Comparison of ENCODE assay signal across 20 mouse cellular contexts in genomic region chr12:76136701-76137100, GRCm38 (mm10). TPM values are rescaled to one million over a fixed set of nuclear protein-coding genes. Genes with fewer than 3 reads are reported as not detected.
DNase-seq lines count a peak whose midpoint lies in the region; ATAC-seq and TF ChIP-seq lines count a peak whose summit lies in the region.
"Had no signal": no experiment of that assay in that cellular context is flagged by ENCODE, and none has a peak within 500 bp of the region (broad histone marks: within the 10 kb centered on the region; RNA-seq: fewer than 3 reads in every experiment).

No protein-coding gene starts in this region.

- H3K27ac ChIP-seq in forebrain, embryonic 16.5 days (ENCODE audit: low read length), result no peak overlapping the region
- no peak overlapping the region for H3K27ac ChIP-seq in forebrain, embryonic 15.5 days (replicated peaks)
- H3K27ac ChIP-seq in lung, embryonic 14.5 days (ENCODE audit: low read depth), result no peak overlapping the region; the same call in 1 of the 2 replicates
- H3K27ac ChIP-seq: heart, adult 2 months; hindbrain, embryonic 12.5 days had no signal

- 11% methylated on average over 6 of the region's 6 CpGs for WGBS in forebrain, embryonic 16.5 days
- 14% methylated on average over 6 of the region's 6 CpGs for WGBS in forebrain, embryonic 15.5 days
- 35% methylated on average over 6 of the region's 6 CpGs for WGBS in lung, embryonic 14.5 days

- H3K4me1 ChIP-seq in forebrain, embryonic 16.5 days (replicated peaks; ENCODE audit: control insufficient read depth, insufficient read depth, low read length), result peaks cover 9% of the 10 kb centered on the region
- H3K4me1 ChIP-seq in forebrain, embryonic 15.5 days, result peaks cover 9% of the 10 kb centered on the region
- no peaks in the 10 kb centered on the region for H3K4me1 ChIP-seq in lung, embryonic 14.5 days (ENCODE audit: insufficient read depth)

- no peak overlapping the region for H3K4me2 ChIP-seq in forebrain, embryonic 16.5 days (ENCODE audit: low read length)
- H3K4me2 ChIP-seq in forebrain, embryonic 15.5 days (replicated peaks), result no peak overlapping the region; the same call in 1 of the 2 replicates
- H3K4me2 ChIP-seq in lung, embryonic 14.5 days, result no peak overlapping the region
- H3K4me2 ChIP-seq: heart, embryonic 12.5 days; hindbrain, embryonic 12.5 days had no signal

- no peaks in the 10 kb centered on the region for H3K36me3 ChIP-seq in forebrain, embryonic 16.5 days (ENCODE audit: control insufficient read depth, insufficient read depth)
- H3K36me3 ChIP-seq in forebrain, embryonic 15.5 days, result no peaks in the 10 kb centered on the region
- H3K36me3 ChIP-seq in lung, embryonic 14.5 days (ENCODE audit: insufficient read depth), result no peaks in the 10 kb centered on the region
- H3K36me3 ChIP-seq: heart, embryonic 12.5 days; hindbrain, embryonic 12.5 days had no signal

- ATAC-seq in forebrain, embryonic 16.5 days, result 0 out of 2 replicates have a peak, but pooled peaks have one; percentile 23
- ATAC-seq in forebrain, embryonic 15.5 days (replicated peaks), result no peak
- no peak for ATAC-seq in lung, embryonic 14.5 days (ENCODE audit: insufficient read depth)
- ATAC-seq: forebrain, postnatal 0 days; hindbrain, embryonic 16.5 days had no signal

- TF ChIP-seq CTCF in lung, embryonic 14.5 days (IDR thresholded peaks at IDR 0.05; ENCODE audit: low read depth), result no peak

- no peaks in the 10 kb centered on the region for H3K27me3 ChIP-seq in forebrain, embryonic 16.5 days (replicated peaks; ENCODE audit: control insufficient read depth, insufficient read depth, low read length)
- H3K27me3 ChIP-seq in forebrain, embryonic 15.5 days, result no peaks in the 10 kb centered on the region
- no peaks in the 10 kb centered on the region for H3K27me3 ChIP-seq in lung, embryonic 14.5 days (ENCODE audit: insufficient read depth, low read length)
- H3K27me3 ChIP-seq: heart, embryonic 12.5 days; hindbrain, embryonic 12.5 days had no signal

- DNase-seq in lung, embryonic 14.5 days, result peak; percentile 38
- DNase-seq in lung, adult 18-20 months, result no peak
- DNase-seq in R1 (ENCODE audit: low read depth, low spot score), result peak; percentile 20
- peak; percentile 29 for DNase-seq in ZHBTc4 (ENCODE audit: low read depth, low spot score)
- no peak for DNase-seq in layer of hippocampus, postnatal 25 days (ENCODE audit: extremely low spot score in 1 of 2, low spot score in 1 of 2)
- DNase-seq: adrenal gland, postnatal 10 days; cerebellum, adult 11-12 months; cerebellum, adult 9-11 months; cerebellum, postnatal 36 days; forebrain, postnatal 0 days; gastrocnemius, postnatal 14 days; heart, adult 2 months; heart, postnatal 36 days; kidney, adult 11 months had no signal

- H3K9me3 ChIP-seq in forebrain, embryonic 16.5 days (ENCODE audit: control insufficient read depth, low read length), result no peaks in the 10 kb centered on the region
- no peaks in the 10 kb centered on the region for H3K9me3 ChIP-seq in forebrain, embryonic 15.5 days
- no peaks in the 10 kb centered on the region for H3K9me3 ChIP-seq in lung, embryonic 14.5 days (ENCODE audit: low read depth, low read length)
- H3K9me3 ChIP-seq: heart, embryonic 12.5 days; hindbrain, embryonic 12.5 days had no signal

- H3K9ac ChIP-seq in forebrain, embryonic 16.5 days (replicated peaks; ENCODE audit: low read depth, low read length), result no peak overlapping the region
- no peak overlapping the region for H3K9ac ChIP-seq in forebrain, embryonic 15.5 days (replicated peaks)
- no peak overlapping the region for H3K9ac ChIP-seq in lung, embryonic 14.5 days
- H3K9ac ChIP-seq: forebrain, postnatal 0 days; heart, embryonic 12.5 days; hindbrain, embryonic 12.5 days had no signal

- no peak overlapping the region for H3K4me3 ChIP-seq in forebrain, embryonic 16.5 days (replicated peaks; ENCODE audit: low read length)
- no peak overlapping the region for H3K4me3 ChIP-seq in forebrain, embryonic 15.5 days
- no peak overlapping the region for H3K4me3 ChIP-seq in lung, embryonic 14.5 days (ENCODE audit: low read depth, low read length)
- H3K4me3 ChIP-seq: heart, adult 2 months; heart, embryonic 12.5 days; hindbrain, embryonic 12.5 days had no signal

RNA-seq across cellular contexts. Expression of gene Esr2, which starts 40.4 kb away (rescaled TPM):
- 0.12 and 0.28 TPM in 2 replicates for polyA plus RNA-seq in forebrain, embryonic 16.5 days (2015; fragmentation: Nextera tagmentation; extraction: Ambion mirVana)
- 0.22 TPM in 2 replicates for polyA plus RNA-seq in forebrain, embryonic 15.5 days (2015; fragmentation: Nextera tagmentation; extraction: Ambion mirVana)
- polyA plus RNA-seq in lung, embryonic 14.5 days (2014; fragmentation: Nextera tagmentation; extraction: Ambion mirVana), result 0.26 and 0.46 TPM in 2 replicates
- total RNA-seq in layer of hippocampus, postnatal 25 days (2021), result under 1 TPM; 0.28 to 0.37 TPM
- total RNA-seq: adrenal gland, postnatal 10 days; gastrocnemius, postnatal 14 days; heart, adult 2 months; heart, postnatal 36 days had no signal
- polyA plus RNA-seq: intestine, embryonic 14.5 days had no signal

Comparison
In these comparisons a context has a peak if more than half of its experiments do, and no peak if none do; other contexts are left out.
1. DNase-seq: peak in lung, embryonic 14.5 days (single experiment), R1 (single experiment) and ZHBTc4 (single experiment); none in lung, adult 18-20 months (0 of 2) and layer of hippocampus, postnatal 25 days (0 of 2).